Mouse (Mus musculus): ENCODE data around the gene Exoc4.

The Exoc4 gene

DNA sequence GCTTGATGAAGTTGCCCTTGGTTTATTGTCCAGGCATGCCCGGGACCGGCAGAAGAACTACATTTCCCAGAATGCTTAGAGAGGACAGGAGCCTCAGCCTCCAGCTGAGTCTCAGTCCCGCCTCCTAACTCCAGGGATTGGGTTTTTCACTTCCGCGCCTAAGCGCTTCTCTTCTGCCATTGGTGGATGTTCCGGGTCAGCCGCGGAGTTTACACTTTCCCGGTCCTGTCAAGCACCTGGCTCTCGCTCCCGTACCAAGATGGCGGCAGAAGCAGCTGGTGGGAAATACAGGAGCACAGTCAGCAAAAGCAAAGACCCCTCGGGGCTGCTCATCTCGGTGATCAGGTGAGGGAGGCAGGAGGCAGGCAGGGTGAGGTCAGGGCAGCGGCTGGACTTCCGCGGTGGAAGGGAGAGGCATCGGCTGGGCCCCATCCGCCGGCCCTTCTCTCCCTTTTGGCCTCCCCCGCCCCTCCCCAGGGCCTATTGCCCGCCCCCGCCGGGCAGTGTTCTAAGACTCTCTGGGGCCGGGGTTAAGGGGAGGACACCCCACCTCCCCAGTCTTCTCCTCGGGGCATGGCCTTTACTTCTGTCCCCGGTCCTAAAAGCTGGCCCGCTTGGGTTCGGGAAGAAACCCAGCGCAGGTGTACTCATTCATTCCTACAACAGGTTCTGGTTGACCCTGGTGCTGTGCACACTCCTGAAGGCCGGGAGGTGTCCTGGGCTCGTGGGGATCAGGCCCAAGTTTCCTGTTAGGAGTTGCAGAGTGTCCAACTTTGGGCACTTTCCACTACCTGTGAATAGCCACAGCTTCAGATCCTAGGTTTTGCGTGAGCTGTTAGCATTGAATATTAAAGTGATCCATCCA lies at the start of gene Exoc4:
Gene Exoc4 (plus strand): TSS at position 192 of the 865 bp plus-strand sequence.
- peak; percentile 98 for DNase-seq (ENCODE audit: low read depth, low spot score)

DNA sequence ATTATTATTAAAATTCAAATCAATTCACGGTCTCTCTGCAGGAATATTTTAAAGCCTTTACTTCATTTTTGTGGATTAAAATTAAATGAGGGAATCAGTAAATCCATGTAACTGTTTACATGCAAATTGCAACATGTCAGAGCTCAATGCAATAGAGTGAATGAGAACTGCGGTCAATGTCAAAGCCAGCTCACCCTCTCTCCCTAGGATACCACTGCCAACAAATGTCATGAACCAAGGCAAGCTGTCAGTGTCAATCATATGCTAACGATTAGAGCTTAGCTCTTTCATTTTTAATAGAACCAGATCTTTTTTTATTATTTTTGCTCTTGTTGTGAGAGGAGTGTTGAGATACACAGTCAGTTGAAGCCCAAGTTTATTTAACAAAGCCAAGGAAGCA lies 30.1 kb upstream of the Exoc4 start:
- DNase-seq (ENCODE audit: low read depth, low spot score): no peak

DNA sequence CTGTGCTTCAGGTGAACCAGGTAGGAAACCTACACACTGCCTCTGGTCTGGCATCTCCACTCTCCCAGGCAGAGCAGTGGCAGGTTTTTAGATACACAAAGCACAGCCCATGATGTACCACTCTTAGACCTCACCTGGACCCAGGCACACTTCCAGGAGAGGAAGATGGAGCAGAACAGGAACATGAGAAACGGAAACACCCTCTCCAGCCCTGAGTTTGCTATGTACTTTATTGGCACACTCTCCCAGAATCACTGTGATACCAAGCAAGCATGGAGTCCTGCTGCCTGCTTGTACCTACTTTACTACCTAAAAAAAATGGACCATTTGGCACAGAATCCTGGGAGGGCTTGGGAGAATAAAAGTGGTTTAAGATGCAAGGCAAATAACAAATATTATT lies 22.2 kb upstream of the Exoc4 start:
- DNase-seq (ENCODE audit: low read depth, low spot score): no peak

DNA sequence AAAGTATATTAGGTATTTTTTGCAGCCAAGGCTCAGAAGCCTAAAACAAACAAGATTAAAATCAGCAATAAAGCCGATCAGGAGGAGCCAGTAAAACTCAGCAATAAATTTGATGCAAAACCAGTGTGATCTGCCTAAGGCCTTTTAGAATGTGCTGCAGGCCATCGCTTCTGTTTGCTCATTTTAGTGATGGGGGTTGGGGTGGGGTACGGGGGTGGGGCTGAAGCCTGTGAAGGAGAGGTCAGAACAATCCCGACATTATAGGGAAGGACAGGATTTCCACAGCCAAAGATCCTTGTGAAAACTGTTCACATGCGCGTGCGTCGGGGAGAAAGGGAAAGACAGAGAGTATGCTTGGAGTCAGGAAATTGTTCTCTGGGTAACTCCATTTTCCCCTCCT lies 21.5 kb upstream of the Exoc4 start:
- no peak for DNase-seq (ENCODE audit: low read depth, low spot score)

DNA sequence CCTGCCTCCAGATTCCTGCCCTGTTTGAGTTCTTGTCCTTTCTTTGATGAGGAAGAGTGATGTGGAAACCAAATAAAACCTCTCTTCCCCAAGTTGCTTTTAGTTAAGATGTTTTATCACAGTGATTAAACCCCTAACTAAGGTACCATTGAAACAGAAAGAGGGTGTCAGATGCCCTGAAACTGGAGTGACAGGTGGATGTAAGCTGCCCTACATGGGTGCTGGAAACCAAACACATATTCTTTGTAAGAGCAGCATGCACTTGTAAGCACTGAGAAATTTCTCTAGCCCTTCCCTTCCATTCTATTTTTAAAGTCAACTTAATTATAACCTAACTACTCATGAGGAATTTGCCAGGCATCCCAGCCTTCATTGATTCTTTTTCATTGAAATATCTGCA lies 7.6 kb upstream of the Exoc4 start:
- no peak for DNase-seq (ENCODE audit: low read depth, low spot score)

DNA sequence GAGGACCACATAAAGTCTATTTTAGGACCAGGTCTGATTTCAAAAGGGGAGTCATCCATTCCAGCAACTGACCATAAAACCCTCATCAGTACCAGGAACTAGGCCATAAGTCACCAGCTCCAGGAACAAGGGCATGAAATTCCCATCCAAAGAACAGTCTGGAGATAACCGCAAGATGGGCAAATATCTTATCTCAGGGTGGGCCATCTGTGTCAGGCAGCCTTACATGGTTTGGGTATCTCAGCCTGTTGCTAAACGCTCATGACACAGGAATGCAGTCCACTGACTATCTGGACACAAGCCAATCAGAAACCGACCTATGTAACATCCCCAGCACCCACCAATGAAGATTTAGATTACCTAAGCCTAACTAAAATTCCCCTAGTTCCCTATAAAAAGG lies 4.3 kb upstream of the Exoc4 start:
- no peak for DNase-seq (ENCODE audit: low read depth, low spot score)

DNA sequence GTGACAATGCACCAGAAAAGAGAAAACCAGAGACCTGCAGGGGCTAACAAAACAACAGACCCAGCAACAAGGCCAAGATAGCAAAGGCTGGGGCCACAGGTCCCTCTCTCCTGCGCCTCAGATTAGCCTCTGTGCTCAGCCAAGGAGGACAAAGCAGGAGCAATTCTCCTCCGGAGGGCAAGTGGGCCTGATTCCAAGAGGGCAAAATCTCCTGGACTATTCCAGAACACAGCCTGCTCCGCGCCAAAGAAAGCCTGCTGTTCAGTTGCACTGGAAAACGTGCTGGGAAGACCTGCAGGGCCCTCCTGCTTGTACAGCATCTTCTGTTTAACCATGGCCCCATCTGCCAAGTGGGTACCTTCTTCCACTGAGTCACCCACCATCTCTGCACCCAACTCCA lies 1.7 kb upstream of the Exoc4 start:
- no peak for DNase-seq (ENCODE audit: low read depth, low spot score)

DNA sequence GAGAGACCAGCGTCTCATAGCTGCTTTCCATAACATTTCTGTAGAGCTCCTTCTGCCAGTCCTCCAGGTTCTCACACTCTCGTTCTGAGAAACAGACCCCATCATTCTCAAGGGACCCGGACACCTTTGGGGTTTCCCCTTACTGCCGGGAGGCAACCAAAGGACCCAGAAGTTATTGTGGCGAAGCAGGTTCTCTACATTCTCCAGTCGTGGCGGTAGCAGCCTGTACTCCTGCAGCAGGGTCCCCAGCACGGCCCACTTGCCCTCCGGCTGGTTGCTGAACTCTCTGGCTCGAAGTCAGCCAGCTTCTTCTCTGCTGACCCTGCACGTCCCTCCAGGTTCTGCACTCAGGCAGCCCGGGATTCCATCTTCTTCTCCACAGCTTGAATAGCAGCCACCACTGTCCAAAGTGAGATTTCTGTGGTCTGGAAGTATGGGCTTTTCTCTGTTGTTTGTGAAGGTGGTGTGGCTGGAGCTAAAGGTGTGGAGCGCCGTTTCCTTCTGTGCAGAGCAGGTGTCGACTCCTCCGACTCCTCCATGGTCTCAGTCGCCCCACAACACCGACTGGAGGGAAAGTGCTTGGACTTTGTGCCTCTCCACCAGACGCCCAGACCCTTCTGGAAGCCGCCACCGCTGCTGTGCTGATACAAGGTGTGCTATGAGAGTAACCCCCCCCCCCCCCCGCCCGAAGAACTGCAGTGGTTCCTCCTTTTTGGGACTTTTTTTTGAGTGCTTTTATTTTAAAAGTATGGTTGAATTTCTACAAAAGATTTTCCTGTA lies 1.1 kb upstream of the Exoc4 start:
- DNase-seq (ENCODE audit: low read depth, low spot score): no peak

DNA sequence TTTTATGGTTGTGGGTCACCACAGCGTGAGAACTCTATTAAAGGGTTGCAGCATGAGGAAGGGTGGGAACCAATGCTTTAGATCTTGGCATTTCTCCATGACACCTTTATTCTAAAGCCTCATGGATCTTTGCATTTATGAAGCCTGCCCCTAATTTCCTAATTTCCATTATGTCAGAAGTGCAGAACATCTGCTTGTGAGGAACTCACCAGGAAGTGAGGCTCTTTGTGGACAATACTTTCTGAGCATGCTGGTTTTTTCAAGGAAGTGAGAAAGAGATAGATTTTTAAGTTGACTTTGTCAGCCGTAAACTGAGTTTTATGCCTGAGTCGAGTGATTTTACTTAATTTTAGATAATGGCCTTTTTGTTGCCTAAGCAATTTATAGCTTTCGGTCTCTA lies 7.8 kb downstream of the Exoc4 start:
- DNase-seq (ENCODE audit: low read depth, low spot score): no peak

DNA sequence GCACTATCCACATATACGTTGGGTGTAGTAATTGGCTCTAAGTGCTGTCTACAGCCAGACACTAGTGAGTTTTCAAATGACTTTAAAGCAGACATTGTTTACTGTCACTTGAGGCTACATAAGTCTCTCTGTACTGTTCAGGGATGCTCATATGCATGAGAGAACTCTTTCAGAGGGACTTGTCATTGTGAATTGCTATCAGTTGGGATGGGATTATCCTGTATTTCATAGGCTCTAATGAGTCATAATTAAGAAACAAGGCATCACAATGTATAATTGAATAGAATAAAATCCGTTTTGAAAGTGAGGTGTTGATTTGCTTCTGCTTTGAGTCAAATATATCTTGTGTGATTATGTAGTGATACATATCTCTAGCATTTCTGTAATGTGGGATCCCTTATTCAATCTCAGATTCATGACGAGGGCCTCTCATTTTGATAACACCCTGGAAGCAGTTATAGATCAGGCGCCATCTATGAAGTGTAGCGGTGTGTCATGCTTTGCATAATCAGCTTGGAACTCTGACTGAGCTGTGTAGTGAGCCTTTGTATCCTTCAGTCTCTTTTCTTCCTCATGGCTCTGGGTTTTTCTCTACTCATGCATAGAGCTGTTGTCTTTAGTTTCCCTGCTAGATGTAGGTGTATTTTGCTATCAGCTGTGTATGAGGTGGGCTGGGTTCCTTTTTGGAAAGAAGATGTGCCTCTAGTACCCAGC lies 8.3 kb downstream of the Exoc4 start:
- no peak for DNase-seq (ENCODE audit: low read depth, low spot score)

DNA sequence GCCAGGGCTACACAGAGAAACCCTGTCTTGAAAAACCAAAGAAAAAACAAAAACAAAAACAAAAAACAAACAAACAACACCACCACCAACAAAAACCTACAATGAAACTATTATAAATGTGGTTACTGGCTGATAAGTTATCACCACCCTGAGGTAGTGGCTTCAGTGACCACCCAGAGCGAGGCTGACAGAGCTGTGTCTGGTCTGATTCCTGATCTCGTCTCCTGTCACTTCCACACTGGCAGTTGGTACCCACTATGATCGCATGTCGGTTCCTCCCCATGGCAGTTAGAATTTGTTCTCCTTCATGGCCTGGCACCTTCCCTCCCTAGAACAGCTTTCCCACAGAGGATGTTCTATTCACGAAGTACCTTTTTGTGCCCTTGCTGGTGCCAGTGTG lies 11.0 kb downstream of the Exoc4 start:
- no peak for DNase-seq (ENCODE audit: low read depth, low spot score)

DNA sequence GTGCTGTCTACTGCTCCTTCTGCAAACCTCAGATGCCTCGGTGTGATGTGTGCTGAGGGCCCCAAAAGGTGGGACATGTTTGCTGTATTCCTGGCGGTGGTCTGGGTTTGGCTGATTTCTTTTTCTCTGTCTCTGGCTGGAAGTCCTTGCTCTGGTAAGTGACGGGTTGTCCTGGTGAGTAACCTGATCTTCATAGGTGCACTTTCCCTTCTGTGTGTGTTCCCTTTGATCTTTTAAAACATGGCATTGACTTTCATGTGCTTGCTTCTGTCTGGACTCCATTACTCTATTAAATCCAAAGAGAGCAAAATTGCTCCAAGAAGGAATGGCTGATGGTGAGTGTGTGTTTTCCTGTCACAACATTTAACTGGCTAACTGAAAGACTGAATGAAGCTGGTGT lies 12.7 kb downstream of the Exoc4 start:
- no peak for DNase-seq (ENCODE audit: low read depth, low spot score)

DNA sequence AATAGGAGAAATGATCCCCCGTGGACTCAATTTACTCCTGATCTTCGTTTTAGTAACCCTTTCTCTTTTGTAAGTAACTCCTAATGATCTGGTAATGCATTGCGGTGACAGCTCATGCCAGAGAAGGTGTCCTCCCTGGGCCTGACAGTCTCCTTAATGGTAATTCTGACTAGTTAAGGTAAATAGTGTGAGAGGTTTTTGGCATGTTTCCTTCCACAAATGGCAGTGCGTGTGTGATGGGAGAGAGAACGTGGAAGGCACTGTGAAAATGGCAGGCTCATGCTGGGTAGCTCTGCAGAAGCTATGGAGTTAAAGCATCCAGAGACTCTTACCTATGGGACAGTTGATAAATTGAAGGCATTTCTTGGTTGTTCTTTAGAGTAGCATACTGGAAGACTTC lies 15.1 kb downstream of the Exoc4 start:
- DNase-seq (ENCODE audit: low read depth, low spot score): no peak

DNA sequence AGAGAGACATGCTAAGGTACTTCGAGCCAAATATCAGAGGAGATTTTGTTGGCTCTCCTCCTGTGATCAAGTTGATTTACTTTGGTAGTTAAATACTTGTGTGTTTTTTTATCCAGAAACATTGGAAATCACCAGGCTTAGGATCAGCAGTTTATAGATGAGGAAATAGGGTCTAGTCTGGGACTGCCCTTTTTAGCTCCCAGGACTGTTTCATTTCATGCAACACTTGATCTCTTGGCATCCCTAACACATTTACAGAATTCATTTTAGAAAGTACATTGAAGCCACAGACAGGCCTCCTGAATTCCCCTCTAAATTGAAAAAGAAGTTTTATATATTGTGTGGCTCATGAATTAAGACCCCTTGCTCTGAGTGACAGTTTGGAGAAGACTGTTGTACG lies 15.5 kb downstream of the Exoc4 start:
- DNase-seq (ENCODE audit: low read depth, low spot score): no peak

DNA sequence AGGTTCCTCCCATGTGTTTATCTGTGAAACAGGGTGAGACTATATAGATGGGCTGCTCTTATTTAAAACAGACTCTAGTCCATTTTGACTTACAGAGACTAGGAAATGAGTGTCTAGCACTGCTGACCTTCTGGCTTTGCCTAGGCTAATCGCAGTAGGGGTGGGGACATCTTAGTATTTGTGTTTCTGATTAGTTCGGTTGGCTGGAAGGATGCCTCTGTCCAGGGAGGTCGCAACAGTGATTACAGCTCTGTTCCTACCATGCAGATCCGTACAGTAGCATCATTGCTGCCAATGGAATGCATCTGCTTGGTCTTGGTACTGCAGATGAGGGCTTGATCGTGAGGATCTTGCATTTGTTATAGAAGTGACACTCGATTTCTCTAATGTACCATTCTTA lies 18.7 kb downstream of the Exoc4 start:
- no peak for DNase-seq (ENCODE audit: low read depth, low spot score)

DNA sequence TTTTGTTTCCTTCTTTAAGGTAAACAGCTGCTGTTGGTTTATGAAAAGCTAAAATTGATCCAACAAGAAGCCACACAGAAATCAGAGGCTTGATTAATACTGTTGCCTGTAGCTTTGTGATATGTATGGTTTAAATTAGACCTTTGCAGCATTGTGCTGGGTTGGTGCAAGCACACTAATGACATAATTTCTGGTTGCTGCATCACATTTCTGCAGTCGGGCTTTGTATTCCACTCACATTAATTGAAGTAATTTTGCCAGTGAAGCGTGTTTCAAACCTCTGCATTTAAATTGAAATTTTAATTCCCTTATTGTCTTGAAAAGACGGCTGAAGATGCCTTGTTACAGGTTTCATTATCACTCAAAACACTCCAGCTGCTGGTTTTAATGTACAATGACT lies 34.6 kb downstream of the Exoc4 start:
- no peak for DNase-seq (ENCODE audit: low read depth, low spot score)

DNA sequence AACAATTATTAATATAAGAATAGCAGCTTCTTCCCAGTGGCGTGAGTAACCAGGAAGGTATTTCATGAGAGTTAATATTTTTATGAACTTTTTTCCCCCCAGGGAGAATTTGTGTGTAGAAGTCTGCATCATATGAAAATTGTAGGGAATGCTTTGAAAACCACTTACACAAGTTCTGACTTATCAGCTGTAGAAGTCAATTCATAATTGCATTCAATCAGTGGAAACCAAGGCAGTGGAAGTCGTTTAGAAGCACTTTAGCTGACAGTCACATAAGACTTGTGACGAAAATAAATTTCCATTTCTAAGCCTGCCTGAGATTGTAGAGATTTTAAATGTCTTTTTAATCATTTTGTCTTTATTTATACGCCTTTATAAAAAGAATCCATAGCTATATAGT lies 35.1 kb downstream of the Exoc4 start:
- no peak for DNase-seq (ENCODE audit: low read depth, low spot score)

DNA sequence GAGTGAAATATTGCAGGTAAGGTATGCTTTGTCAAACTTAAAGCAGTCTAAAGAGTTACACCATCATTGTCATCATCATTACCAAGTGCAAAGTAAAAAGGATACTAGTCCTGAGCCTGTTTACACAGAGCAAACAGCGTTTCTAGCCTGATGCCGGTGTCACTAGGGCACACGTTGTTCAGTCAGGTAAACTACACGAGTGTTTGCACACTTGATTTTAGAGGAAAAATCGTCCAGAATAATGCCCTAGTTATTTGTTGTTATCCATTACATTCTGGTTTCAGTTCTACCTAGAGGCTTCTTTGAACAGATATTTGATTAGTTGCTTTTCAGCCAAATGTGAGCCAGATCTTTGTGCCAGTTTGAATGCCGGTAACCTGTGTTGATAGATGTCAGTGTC lies 37.5 kb downstream of the Exoc4 start:
- no peak for DNase-seq (ENCODE audit: low read depth, low spot score)

DNA sequence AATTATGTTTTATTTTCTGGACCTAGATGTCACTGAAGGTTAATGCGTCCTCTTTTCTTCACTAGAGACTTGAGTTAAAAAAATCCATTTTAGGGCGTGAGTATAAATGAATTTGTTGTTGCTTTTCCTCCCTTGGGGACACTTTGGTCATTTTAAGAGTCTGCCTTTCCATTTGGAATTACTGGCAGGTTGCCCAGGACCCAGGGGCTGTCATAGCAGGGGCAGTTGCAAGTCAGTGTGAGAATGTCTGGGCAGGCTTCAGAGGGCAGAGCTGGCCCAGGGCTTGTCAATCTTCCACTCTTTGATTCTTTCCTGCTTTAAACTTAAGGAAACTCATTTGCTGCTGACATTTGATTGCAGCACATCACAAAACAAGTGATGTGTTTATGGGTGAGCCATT lies 45.7 kb downstream of the Exoc4 start:
- no peak for DNase-seq (ENCODE audit: low read depth, low spot score)

DNA sequence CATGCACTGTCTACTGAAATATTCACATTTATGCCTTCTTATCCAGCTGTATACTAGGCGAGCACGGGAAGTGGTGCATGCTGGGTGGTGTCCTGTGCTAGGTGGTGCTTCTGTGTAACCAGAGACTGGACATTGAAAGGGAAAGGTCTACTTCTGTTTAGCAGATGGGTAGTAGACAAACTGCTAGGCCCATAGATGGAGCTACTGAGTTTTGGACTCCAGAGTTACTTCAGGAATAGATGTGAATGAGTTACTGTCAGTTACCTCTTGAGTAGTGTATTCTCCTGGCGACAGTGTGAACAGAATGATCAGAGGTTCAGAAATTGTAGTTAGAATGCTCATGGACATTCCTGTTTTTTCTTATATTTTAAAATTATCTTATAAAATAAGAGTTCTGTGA lies 48.7 kb downstream of the Exoc4 start:
- DNase-seq (ENCODE audit: low read depth, low spot score): no peak

DNA sequence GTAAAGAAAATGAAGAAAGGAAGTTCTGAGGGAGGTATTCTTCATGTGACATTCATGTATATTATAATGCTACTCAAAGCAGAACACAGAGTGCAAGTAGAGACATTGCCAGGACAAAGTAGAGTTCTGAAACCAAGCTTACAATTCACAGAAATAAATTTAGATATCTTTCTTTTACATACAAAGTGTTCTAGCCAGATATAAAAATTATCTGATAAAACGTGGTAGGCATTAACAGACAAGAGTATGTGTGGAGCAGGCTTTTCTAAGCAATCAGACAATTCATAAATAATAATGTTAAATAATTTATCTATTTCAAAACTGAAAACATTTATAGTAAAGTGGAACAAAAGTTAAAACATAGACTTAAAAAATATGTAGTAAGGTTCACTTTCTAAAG lies 49.9 kb downstream of the Exoc4 start:
- no peak for DNase-seq (ENCODE audit: low read depth, low spot score)

DNA sequence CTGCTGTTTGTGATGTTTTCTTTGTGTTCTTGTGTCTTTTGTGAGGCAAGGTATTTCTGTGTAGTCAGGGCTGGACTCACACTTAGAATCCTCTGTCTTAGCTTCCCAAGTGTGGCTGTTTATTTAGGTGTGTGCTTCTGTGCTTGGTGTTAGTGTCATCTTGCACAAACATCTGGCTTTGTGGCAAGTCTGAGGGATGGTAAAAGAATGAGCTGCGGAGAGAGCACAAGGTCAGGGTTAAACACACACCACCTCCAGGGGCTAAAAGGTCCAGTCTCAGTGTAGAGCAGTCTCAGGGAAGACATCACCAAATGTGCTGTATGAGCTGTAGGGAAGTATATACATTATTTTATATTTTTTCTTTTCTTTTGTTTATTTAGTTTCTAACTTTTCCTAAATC lies 57.1 kb downstream of the Exoc4 start:
- no peak for DNase-seq (ENCODE audit: low read depth, low spot score)

DNA sequence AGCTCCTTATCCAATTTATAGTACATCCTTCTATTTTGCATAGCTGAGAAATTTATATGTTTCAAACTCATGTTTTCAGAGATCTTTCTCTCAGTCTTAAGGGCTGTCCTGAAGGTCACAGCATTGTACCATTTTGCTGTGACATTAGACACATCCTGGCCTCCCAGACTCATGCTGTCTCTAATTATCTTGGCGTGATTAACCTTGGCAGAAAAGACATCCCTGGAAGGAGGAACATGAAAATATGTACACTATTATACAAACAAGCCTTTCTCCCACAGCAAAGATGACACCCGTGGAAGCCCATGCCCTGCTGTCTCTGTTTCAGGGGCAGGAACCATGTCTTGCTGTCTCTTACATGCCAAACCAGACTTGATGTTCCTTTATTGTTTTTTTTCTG lies 59.8 kb downstream of the Exoc4 start:
- DNase-seq (ENCODE audit: low read depth, low spot score): no peak
